8 mouse cellular contexts compared by ENCODE assay signal in the genomic region with DNA sequence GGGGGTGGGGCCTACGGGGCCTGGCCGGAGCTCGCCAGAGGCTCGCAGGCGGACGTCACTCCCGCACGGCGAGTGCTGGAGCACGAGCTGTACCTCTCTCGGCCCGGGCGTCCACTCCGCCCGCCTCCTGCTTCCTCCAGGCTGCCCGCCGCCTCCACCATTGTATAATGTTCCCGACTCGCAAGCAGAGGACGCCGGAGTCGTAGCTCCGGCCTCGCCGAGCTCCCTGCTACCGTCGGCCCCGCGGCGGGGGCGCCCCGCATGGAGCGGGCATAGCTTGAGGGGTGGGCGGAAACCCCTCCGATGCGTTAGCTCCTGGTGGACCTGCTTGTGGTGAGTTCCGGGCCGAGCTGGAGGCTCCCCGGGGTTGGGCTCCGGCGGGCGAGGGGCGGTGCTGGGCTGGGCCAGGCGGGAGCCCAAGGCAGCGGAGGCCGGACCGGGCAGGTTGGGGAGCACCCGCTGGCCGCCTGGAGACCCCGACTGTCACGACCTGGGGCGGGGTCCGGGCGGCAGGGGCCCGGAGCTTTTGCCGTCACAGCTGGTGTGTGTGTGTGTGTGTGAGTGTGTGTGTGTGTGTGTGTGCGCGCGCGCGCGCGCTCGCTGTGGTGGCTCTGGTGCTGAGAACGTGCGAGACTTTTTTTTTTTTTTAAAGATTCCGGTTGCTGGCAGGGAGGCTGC.
DNase-seq lines count a peak whose midpoint lies in the region; ATAC-seq and TF ChIP-seq lines count a peak whose summit lies in the region.

No protein-coding gene starts in this region.

- peak overlapping the region; percentile 86 for H3K4me2 ChIP-seq in forebrain, postnatal 0 days (ENCODE audit: low read depth)
- peak overlapping the region; percentile 58 for H3K4me2 ChIP-seq in intestine, embryonic 15.5 days (replicated peaks)
- peak overlapping the region; percentile 63 for H3K4me2 ChIP-seq in lung, embryonic 15.5 days

- H3K4me3 ChIP-seq in forebrain, postnatal 0 days (ENCODE audit: low read depth, low read length) = peak overlapping the region; percentile 90
- peak overlapping the region; percentile 89 for H3K4me3 ChIP-seq in intestine, embryonic 15.5 days (replicated peaks)
- peak overlapping the region; percentile 69 for H3K4me3 ChIP-seq in lung, embryonic 15.5 days

- H3K36me3 ChIP-seq in forebrain, postnatal 0 days (ENCODE audit: insufficient read depth) = no peaks in the 10 kb centered on the region
- no peaks in the 10 kb centered on the region for H3K36me3 ChIP-seq in intestine, embryonic 15.5 days
- H3K36me3 ChIP-seq in lung, embryonic 15.5 days = no peaks in the 10 kb centered on the region

- DNase-seq in kidney, adult 18-20 months = peak; percentile 91
- DNase-seq in kidney, adult 11 months = no peak
- DNase-seq in adrenal gland, postnatal 36 days = peak; percentile 82 to 86
- DNase-seq in forebrain, postnatal 0 days = peak; percentile 82
- peak; percentile 84 for DNase-seq in thymus, postnatal 0 days (ENCODE audit: low spot score)

- H3K9ac ChIP-seq in forebrain, postnatal 0 days = peak overlapping the region; percentile 97
- peak overlapping the region; percentile 95 for H3K9ac ChIP-seq in intestine, embryonic 15.5 days
- H3K9ac ChIP-seq in lung, embryonic 15.5 days = peak overlapping the region; percentile 85

- ATAC-seq in forebrain, postnatal 0 days = peak; percentile 86
- peak; percentile 93 for ATAC-seq in intestine, embryonic 15.5 days
- peak; percentile 94 for ATAC-seq in lung, embryonic 15.5 days (ENCODE audit: borderline replicate concordance, extremely low read depth, low FRiP score, low TSS enrichment)
- peak; percentile 11; the same call in 1 of the 2 replicates for ATAC-seq in neutrophil, adult 5-6 weeks (ENCODE audit: extremely low read depth, insufficient number of reproducible peaks, low FRiP score, poor library complexity, severe bottlenecking)

- peak overlapping the region; percentile 93 for H3K27ac ChIP-seq in forebrain, postnatal 0 days (ENCODE audit: low read depth, low read length)
- peak overlapping the region; percentile 100 for H3K27ac ChIP-seq in intestine, embryonic 15.5 days
- peak overlapping the region; percentile 99 for H3K27ac ChIP-seq in lung, embryonic 15.5 days

- H3K27me3 ChIP-seq in forebrain, postnatal 0 days (ENCODE audit: insufficient read depth, low read length) = no peaks in the 10 kb centered on the region
- no peaks in the 10 kb centered on the region for H3K27me3 ChIP-seq in intestine, embryonic 15.5 days (replicated peaks)
- H3K27me3 ChIP-seq in lung, embryonic 15.5 days = no peaks in the 10 kb centered on the region

- WGBS in forebrain, postnatal 0 days = 2% methylated on average over 60 of the region's 67 CpGs
- WGBS in intestine, embryonic 15.5 days = under 1% methylated on average over 67 of the region's 67 CpGs
- WGBS in lung, embryonic 15.5 days = 0% methylated on average over 51 of the region's 67 CpGs

- no peak for TF ChIP-seq CTCF in forebrain, postnatal 0 days (IDR thresholded peaks at IDR 0.05; ENCODE audit: low read depth)

- H3K9me3 ChIP-seq in forebrain, postnatal 0 days (ENCODE audit: low read length) = no peaks in the 10 kb centered on the region
- no peaks in the 10 kb centered on the region for H3K9me3 ChIP-seq in intestine, embryonic 15.5 days
- no peaks in the 10 kb centered on the region for H3K9me3 ChIP-seq in lung, embryonic 15.5 days

- H3K4me1 ChIP-seq in forebrain, postnatal 0 days (ENCODE audit: insufficient read depth) = peaks cover 11% of the 10 kb centered on the region; the same call in 1 of the 2 replicates
- H3K4me1 ChIP-seq in intestine, embryonic 15.5 days (replicated peaks) = 0 out of 2 replicates have a peak, but pooled peaks cover 5% of the 10 kb centered on the region
- peaks cover 40% of the 10 kb centered on the region for H3K4me1 ChIP-seq in lung, embryonic 15.5 days

Comparison
In these comparisons a context has a peak if more than half of its experiments do, and no peak if none do; other contexts are left out.
1. ATAC-seq: peak in every context shown above with its lines; median percentile 94 in lung, embryonic 15.5 days; 93 in intestine, embryonic 15.5 days; 86 in forebrain, postnatal 0 days; 11 in neutrophil, adult 5-6 weeks.